Mouse (Mus musculus) ES-E14 (cell line): Measurements from ENCODE around the gene Atg2a. TPM values are rescaled to one million over a fixed set of nuclear protein-coding genes. Genes with fewer than 3 reads are reported as not detected.

Experiments
- DNase-seq: peaks from one replicate; pipeline ENCODE4 v3.0.0-alpha.2; 2013; ENCODE audit warnings: low read depth, low spot score
- H3K27ac ChIP-seq: 2 replicates; pipeline ENCODE4 v1.5.1; 2012; ENCODE audit warnings: low read depth, mild to moderate bottlenecking, low read length, moderate library complexity, mixed read lengths; ENCODE audit not compliant: poor library complexity, insufficient read depth, severe bottlenecking
- H3K36me3 ChIP-seq: 2 replicates; pipeline ENCODE4 v1.6.1; 2012; ENCODE audit warnings: mild to moderate bottlenecking, low read length, moderate library complexity, mixed read lengths; ENCODE audit not compliant: control insufficient read depth, poor library complexity, insufficient read depth, severe bottlenecking
- H3K4me1 ChIP-seq, 2 experiments: fragments of 150-350 bp in 1 of 2; sonication (generic) in 1 of 2; 2 replicates each; pipeline ENCODE4 v1.6.1; 2012; ENCODE audit warnings: low read length in 2 of 2, mild to moderate bottlenecking in 1 of 2, mixed read lengths in 1 of 2; ENCODE audit not compliant: control insufficient read depth in 2 of 2, insufficient read depth in 2 of 2, poor library complexity in 1 of 2
- H3K4me3 ChIP-seq, 2 experiments: fragments of 150-350 bp in 1 of 2; sonication (generic) in 1 of 2; 2 replicates each; pipeline ENCODE4 v1.5.1; 2012; ENCODE audit warnings: low read length in 2 of 2, low read depth in 1 of 2, mild to moderate bottlenecking in 1 of 2, mixed read lengths in 1 of 2; ENCODE audit not compliant: insufficient read depth in 1 of 2, poor library complexity in 1 of 2, severe bottlenecking in 1 of 2
- H3K9ac ChIP-seq: 2 replicates; pipeline ENCODE4 v1.6.1; 2012; ENCODE audit warnings: low read depth, mild to moderate bottlenecking, low read length, mixed read lengths; ENCODE audit not compliant: poor library complexity, insufficient read depth, severe bottlenecking
- H3K9me3 ChIP-seq: fragments of 150-350 bp; sonication (generic); 2 replicates; pipeline ENCODE4 v1.6.1; 2012; ENCODE audit warnings: low read depth, mild to moderate bottlenecking, low read length; ENCODE audit not compliant: control insufficient read depth, insufficient read depth
- CHD2 ChIP-seq: IDR thresholded peaks from 2 replicates; pipeline ENCODE4 v1.6.1; 2014; ENCODE audit warnings: mild to moderate bottlenecking, low read depth, low read length, inconsistent platforms
- HCFC1 ChIP-seq: IDR thresholded peaks from 2 replicates; pipeline ENCODE4 v1.6.1; 2012; ENCODE audit warnings: low read length, inconsistent platforms, borderline replicate concordance; ENCODE audit not compliant: insufficient read depth
- MAFK ChIP-seq: IDR thresholded peaks from 2 replicates; pipeline ENCODE4 v1.6.1; 2014; ENCODE audit warnings: mild to moderate bottlenecking, low read depth, low read length, inconsistent platforms; ENCODE audit not compliant: insufficient read depth
- ZC3H11A ChIP-seq: IDR thresholded peaks from 2 replicates; pipeline ENCODE4 v1.6.1; 2012; ENCODE audit warnings: low read depth, mild to moderate bottlenecking, inconsistent platforms, low read length, borderline replicate concordance
- ZNF384 ChIP-seq: IDR thresholded peaks from 2 replicates; pipeline ENCODE4 v1.6.1; 2012; ENCODE audit warnings: low read depth, low read length, inconsistent platforms
- in situ Hi-C, 2 experiments: fragments of 600-800 bp; cut with MboI; formaldehyde crosslinking; loops; one replicate each; pipeline ENCODE4 v1.15.1; 2025; ENCODE audit warnings: low sequenced_read_pairs in 2 of 2, inconsistent platforms in 1 of 2; ENCODE audit not compliant: unreplicated experiment in 2 of 2
- total RNA-seq: library from RNA; depleted of rRNA; stranded (reverse); fragments of 300-350 nt; gene quantifications from 2 replicates; pipeline ENCODE4 v1.2.3, GENCODE M21; 2012

Atg2a gene
- total RNA-seq, 1 experiment = 31.8 TPM

- H3K4me1 ChIP-seq = peaks cover 0 to 20% of the 10 kb centered on the region in 2 experiments; a peak in 3 of 4 replicates
- no peak for DNase-seq
- no peak overlapping the region for H3K27ac ChIP-seq
- TF ChIP-seq CHD2 (no peak), ZC3H11A (no peak), ZNF384 (no peak), MAFK (no peak), HCFC1 (no peak)
- in situ Hi-C loops = no loop called here
- H3K9me3 ChIP-seq = no peaks in the 10 kb centered on the region
- no peak overlapping the region for H3K9ac ChIP-seq
- no peak overlapping the region for H3K4me3 ChIP-seq
- peaks cover 20% of the 10 kb centered on the region for H3K36me3 ChIP-seq
Measured at GRCm38 (mm10) chr19:6292262-6292661, 50.8 kb downstream of the Atg2a start.

DNA sequence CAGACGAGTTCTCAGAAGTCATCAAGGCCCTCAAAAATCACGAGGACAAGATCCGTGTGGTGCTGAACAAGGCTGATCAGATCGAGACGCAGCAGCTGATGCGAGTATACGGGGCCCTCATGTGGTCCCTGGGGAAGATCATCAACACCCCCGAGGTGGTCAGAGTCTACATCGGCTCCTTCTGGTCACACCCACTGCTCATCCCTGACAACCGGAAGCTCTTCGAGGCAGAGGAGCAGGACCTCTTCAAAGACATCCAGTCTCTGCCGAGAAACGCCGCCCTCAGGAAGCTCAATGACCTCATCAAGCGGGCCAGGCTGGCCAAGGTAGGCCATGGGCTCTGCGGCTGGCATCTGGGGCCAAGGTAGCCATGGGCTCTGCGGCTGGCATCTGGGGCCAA is 52.8 kb downstream of the Atg2a start:
- no peak for DNase-seq
- TF ChIP-seq HCFC1 (no peak), MAFK (no peak), ZC3H11A (no peak), ZNF384 (no peak), CHD2 (no peak)
- H3K4me3 ChIP-seq = no peak overlapping the region
- H3K36me3 ChIP-seq = peaks cover 36% of the 10 kb centered on the region
- no peak overlapping the region for H3K27ac ChIP-seq
- in situ Hi-C loops = no loop called here
- no peak overlapping the region for H3K9ac ChIP-seq
- peaks cover 1 to 23% of the 10 kb centered on the region in 2 experiments; a peak in 3 of 4 replicates for H3K4me1 ChIP-seq
- no peaks in the 10 kb centered on the region for H3K9me3 ChIP-seq

DNA sequence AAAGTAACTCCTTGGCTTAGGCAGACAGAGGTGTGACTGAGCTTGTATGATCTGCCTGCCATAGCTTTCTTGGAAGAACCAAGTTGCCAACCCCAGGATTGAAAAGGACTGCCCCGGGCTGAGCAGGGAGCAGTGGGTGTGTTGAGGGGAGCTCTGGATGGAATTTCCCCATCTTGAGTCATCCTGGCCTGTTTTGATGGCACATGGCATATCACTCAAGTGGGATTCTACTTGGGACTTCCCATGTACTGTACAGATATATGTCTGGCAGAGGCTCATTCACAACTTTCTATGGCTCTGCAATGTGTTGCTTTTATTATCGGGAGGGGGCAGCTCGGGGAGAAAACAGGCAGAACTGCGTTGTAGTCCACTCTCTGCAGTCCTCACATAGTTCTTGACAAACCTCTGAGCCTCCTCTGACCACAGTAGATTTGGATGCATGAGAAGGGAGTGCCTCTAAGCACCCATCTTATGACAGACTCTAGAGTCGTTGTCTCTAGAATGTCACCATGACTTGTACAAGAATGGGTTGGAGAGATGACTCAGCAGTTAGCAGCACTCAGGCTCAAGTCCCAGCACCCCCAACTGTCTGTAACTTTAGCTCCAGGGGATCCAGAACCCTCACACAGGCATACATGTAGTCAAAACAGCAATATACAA is 55.2 kb downstream of the Atg2a start:
- no peak overlapping the region for H3K9ac ChIP-seq
- DNase-seq = no peak
- no peak for TF ChIP-seq HCFC1
- TF ChIP-seq MAFK = peak; percentile 83
- peak overlapping the region; percentile 21; the same call in 1 of the 2 replicates for H3K27ac ChIP-seq
- H3K36me3 ChIP-seq = peaks cover 36% of the 10 kb centered on the region
- in situ Hi-C loops = no loop called here
- peaks cover 5 to 24% of the 10 kb centered on the region in 2 experiments; a peak in 3 of 4 replicates for H3K4me1 ChIP-seq
- no peak overlapping the region for H3K4me3 ChIP-seq
- no peaks in the 10 kb centered on the region for H3K9me3 ChIP-seq

DNA sequence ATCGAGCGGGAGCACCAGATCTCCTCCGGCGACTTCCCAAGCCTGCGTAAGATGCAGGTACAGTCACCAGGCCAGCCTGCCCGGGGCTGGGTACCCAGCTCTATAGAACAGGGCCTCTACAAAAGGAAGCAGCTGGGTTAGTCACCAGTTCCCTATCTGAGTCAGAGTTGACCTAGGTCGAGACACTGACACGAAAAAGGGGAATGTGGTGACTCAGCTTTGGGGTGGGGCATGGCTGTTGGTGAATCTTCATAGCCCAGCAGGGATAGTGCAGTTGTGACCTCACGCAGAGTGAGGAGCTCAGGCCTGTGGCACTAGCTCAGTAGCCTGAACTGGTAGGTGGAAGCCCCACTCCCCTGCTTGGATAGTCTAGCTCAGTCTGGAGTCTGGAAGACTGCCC is 56.2 kb downstream of the Atg2a start:
- H3K9ac ChIP-seq = no peak overlapping the region
- H3K36me3 ChIP-seq = peaks cover 36% of the 10 kb centered on the region
- peaks cover 10 to 30% of the 10 kb centered on the region in 2 experiments for H3K4me1 ChIP-seq
- no peak overlapping the region for H3K4me3 ChIP-seq
- in situ Hi-C loops = no loop called here
- peak overlapping the region; percentile 31; the same call in 1 of the 2 replicates for H3K27ac ChIP-seq
- DNase-seq = no peak
- TF ChIP-seq MAFK = peak; percentile 49; the same call in 1 of the 2 replicates
- no peak for TF ChIP-seq ZNF384
- no peaks in the 10 kb centered on the region for H3K9me3 ChIP-seq

DNA sequence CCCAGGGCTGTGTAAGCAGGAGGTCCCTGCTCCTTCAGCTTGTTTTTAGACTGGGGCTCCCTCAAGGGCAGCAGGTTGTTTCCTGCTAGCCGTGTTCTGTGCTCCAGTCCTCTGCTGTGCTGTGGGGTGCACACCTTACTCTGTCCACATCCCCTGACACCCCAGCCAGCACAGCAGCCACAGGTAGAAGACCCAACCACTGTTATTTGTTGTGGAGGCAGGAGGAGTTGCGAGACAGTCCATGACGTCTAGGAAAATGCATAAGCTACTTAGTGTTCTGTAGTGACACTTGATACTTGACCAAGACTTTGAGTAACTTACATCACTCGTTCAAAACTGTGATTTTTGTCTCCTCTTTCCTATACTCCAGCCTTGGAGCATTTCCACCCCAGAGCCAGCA is 57.5 kb downstream of the Atg2a start:
- DNase-seq = no peak
- H3K9me3 ChIP-seq = no peaks in the 10 kb centered on the region
- no peak overlapping the region for H3K9ac ChIP-seq
- peaks cover 14 to 35% of the 10 kb centered on the region in 2 experiments for H3K4me1 ChIP-seq
- peaks cover 36% of the 10 kb centered on the region for H3K36me3 ChIP-seq
- TF ChIP-seq ZC3H11A (no peak), CHD2 (no peak), HCFC1 (no peak), MAFK (no peak), ZNF384 (no peak)
- no peak overlapping the region for H3K27ac ChIP-seq
- in situ Hi-C loops = no loop called here
- H3K4me3 ChIP-seq = no peak overlapping the region
